Mouse (Mus musculus) embryo, embryonic 11.5 days (tissue): Measurements from ENCODE around the gene Myh7.
"Not testable (repeated sequence)": the region's sequence is repeated elsewhere in the genome, so short reads cannot be mapped to it uniquely, and the experiment has no call there.

Experiments used
- DNase-seq: peaks from one replicate; pipeline ENCODE4 v3.0.0-alpha.2; 2012; ENCODE audit warnings: low read depth, low spot score

Myh7 gene

DNA sequence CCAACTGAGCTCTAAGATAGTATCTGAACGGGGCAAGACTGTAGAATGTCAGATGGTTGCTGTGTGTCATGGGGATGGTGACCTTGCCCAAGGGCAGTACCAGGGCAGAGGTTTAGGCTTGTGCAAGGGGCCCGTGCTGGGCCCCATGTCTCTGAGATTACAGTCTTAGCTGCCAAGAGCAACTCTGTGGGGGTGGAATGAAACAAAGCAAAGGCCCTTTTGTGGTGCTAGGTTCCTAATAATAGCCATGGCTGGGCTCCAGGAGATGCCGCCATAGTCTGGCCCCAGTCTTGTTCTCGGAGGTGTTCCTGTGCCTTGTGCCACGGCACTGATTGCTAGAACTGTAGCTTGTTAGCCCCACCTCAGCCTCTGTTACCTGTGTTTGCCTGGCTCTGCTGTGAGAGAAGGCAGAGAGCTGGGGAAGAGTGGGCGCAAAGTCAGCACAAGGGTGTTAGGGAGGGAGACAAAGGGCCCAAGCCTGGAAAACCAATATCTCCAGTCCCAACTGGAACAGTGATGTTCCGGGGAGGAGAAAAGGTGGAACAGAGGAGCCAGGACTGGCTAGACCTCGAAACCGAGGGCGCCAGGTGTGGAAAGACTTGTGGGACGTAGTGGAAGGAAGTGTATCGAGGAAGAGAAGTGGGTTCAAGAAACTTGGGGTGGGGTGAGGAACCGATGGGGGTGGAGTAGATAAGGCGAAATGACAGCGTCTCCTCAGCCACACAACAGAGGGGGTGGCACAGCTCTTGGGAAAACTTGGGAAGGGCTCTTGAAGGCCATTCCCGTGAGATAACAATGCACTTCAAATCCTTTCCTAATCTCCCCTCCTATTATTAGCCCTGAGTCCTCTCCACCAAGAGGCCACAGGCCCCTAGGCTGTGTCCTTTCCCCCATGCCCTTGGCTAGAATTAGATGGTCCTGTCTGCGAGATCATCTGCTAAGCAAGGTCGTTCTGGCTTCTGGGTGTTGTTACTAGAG, 9.7 kb upstream of the Myh7 start:
- DNase-seq = no peak

DNA sequence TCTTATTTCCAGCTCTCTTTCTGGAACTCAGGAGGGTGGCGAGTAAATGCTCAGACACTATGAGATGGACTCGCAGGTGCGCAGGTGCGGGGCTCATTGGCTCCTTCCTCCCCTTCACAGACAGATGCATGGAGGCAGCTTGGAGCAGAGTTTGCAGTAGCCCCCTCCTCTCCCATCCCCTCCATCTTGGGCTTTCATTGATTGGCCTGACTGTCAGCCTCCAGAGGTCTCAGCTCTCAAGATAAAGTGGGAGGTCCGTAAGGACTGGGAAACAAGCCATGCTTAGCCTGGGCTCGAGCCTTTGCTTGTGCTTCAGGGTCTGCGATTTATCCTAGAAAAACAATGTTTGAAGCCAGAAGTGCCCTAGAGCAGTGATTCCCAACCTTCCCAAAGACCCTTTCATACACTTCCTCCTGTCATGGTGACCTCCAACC, 8.3 kb upstream of the Myh7 start:
- DNase-seq = no peak

DNA sequence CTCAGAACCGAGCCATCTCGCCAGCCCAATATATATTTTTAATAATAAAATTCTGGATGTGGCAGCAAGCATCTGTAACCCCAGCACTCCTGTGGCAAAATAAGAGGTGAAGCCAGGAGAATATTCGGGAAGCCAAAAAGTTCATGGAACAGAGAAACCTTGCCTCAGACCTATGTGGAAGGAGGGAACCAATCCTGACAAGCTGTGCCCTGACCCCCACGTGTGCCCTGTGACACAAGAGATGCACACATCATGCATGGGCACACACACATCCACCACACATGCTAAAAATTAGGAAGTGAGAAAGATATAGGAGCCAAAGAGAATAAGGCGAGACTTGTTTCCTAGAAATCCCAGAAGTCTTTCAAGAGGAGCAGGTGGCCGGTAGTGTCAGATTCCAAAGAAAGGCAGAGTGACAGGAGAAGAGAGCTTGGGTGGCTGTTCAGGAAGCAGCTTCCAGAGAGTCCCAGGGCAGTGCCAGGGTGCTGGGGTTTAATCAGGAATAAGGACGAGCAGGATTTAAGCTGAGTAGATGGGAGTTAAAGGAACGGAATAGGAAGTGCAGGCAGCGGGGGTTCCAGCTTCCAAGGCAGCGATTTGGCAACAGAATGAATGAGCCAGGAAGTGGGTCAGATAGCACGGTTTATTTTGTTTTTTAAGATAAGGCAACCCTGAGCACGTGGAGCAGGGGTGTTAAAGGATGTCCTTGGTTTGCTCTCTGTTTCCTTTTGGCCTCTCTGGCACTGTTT, 7.7 kb upstream of the Myh7 start:
- DNase-seq = no peak

DNA sequence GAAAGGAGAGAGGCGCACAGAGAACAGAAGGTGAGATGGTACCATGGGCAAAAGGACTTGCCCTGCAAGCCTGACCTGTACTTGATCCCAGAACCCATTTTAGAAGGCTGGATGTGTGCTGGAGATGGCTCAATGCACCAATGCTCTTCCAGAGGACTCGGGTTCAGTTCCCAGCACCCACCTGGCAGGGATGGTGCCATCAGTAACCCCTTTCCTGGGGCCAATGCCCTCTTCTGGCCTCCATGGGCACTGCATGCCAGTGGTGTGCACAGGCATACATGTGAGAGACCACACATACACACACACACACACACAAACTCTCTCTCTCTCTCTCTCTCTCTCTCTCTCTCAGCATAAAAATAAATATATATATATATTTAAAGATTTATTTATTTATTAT, 7.0 kb upstream of the Myh7 start:
- DNase-seq = no peak

DNA sequence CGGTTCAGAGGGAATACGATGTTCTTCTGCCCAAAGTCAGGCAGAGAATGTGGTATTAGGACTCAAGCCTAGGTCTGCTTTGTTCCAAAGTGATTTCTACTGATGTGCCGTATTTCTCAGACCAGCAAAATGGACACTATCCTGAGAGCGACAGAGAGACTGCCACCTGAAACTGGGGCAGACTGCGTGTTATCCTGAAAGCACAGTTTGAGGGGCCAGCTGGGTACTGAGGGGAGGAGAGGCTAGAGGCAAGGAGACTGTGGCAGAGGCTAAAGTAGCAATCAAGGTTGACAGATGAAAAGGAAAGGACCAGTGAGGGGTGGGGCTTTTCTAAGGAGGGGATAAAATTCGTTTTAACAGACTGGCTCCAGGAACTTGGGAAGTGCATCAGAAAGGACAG, 6.4 kb upstream of the Myh7 start:
- no peak for DNase-seq

DNA sequence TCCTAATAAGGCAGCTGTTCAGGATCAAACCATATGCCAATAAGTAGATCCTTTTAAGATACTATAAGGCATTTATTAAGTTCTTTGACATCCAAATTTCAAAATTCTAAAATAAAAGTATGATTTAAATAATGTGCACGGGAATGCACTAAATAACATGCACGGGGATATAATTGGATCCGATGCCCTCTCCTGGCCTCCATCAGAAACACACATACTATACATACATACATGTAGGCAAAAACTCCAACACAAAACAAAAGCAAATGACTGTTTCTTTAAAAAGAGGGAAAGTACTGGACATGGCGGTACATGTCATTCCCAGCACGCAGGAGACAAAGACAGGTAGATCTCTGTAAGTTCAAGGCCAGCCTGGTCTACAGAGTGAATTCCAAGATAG, 5.4 kb upstream of the Myh7 start:
- not testable (repeated sequence) for DNase-seq

GRCm38 (mm10) chr14:54998680-54999079, 4.3 kb upstream of the Myh7 start:
- DNase-seq = no peak

- DNase-seq = no peak
Observed at GRCm38 (mm10) chr14:54997297-54997696, 2.9 kb upstream of the Myh7 start.

GRCm38 (mm10) chr14:54996793-54997192, 2.4 kb upstream of the Myh7 start:
- no peak for DNase-seq

DNA sequence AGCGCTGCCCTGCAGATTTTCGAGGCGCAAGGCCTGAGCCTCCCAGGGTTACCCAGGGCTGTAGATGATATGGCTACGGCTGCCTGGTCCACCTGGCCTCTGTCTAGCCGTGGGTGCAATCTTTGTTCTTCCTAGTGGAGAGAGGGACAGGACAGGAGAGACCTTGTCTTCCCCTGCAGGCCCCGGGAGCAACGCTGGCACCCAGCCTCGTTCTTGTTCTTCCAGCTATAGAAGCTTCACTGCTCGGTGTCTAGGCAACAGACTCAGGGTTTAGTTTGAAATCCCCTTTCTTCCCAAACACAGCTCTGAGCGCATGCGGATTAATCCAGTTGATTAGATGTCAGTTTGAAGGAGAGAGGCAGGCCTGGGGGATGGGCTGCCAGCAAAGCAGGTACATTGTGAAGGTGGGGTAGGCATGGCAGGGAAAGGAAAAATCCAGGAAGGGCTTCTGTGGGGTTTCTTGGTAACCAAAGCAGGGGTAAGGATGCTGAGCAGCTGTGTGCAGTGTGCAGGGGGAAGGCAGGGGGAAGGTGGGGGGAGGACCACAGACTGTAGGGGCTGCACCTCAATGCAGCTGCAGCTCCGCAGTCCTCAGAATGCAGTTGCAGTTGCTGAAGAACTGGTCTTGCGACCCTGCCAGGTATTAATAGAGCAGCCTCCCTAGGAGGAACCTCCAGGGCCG, 1.2 kb upstream of the Myh7 start:
- no peak for DNase-seq

DNA sequence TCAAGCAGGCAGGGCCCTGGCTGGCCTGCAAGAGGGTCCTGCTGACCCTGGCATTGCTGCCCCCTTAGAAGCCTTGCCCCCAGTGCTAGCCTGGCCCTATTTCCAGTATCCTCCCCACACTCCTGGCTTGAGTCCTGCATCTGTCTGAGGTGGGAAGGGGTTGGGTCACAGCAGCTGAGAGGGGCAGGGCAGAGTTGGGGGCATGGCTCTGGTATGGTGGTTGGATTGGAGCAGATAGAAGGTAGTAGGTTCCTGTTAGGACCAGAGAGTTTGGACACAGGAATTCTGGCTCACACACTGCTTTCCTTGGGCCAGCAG, 402 bp upstream of the Myh7 start:
- no peak for DNase-seq

DNA sequence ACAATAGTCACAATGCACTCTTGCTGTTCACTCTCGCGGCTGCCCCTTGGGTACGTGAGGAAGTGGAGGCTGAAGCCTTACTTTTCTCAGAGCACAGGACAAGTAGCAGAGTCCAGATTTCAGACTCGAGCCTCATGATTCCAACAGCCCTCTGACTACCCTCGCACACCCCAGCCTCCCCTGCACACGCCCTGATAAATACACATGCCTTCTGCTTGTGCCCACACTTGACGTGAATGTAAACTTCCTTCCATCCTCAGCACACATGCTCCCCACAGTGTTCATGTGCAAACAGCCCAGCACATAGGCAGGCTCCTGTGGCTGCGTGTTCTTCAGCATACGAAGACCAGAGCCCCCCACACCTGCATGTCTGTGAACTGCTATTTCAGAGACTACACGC, 790 bp downstream of the Myh7 start:
- no peak for DNase-seq

DNA sequence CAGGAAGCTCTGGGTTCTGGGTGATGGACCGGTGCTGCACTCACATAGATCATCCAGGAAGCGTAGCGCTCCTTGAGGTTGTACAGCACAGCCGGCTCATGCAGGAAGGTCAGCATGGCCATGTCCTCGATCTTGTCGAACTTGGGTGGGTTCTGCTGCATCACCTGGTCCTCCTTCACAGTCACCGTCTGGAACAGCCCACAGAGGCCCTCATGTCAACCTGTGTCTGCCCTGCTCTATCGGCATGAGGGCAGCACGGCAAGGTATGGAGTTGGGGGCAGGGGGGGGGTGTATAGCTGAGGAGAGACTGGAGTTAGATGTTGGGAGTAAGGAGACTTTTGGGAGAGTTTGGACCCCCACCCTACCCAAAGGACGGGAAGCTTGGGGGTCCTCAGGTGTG, 2.2 kb downstream of the Myh7 start:
- no peak for DNase-seq

GRCm38 (mm10) chr14:54989886-54990441, 4.5 kb downstream of the Myh7 start:
- DNase-seq = no peak

DNA sequence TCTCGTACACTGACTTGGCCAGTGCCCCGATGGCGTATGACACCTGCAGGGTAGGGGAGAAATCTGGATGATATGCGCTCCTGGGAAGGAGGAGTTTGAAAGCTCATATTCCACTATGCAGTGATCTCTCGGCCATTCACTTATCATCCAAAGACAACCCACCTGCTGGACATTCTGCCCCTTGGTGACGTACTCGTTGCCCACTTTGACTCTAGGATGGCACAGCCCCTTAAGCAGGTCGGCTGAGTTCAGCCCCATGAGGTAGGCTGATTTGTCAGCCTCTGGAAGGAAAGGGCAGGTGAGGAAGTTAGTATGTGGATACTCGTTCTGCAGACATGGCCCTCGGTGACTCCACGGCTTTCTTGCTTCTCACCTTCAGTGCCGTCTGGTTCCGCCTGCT, 5.5 kb downstream of the Myh7 start:
- DNase-seq = no peak

GRCm38 (mm10) chr14:54988350-54988874, 6.0 kb downstream of the Myh7 start:
- DNase-seq = not testable (repeated sequence)

DNA sequence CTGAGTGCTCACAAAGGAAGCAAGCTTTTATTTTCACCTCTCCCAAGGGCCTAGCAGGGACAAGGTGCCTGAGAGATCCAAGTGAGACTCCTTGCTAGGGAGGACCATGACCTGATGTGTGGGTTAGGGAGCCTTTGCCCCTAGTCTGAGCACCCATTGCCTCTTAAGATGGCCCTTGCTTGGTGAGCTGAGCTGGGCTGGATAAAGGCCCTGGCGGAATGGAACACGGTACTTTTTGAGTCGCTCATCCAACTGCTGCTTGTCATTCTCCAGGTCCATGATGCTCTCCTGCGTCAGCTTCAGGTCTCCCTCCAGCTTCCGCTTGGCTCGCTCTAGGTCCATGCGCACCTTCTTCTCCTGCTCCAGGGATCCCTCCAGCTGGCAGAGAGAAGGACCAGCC, 12.5 kb downstream of the Myh7 start:
- no peak for DNase-seq

- DNase-seq = no peak
Observed at GRCm38 (mm10) chr14:54978664-54979063, 15.8 kb downstream of the Myh7 start.

GRCm38 (mm10) chr14:54976633-54977032, 17.8 kb downstream of the Myh7 start, which contains the start of gene Gm17428:
TSS of gene Gm17428 (plus strand) at chr14:54976933.
- no peak for DNase-seq

- DNase-seq = no peak
Observed at GRCm38 (mm10) chr14:54974068-54974791, 20.2 kb downstream of the Myh7 start.

- DNase-seq = not testable (repeated sequence)
Observed at GRCm38 (mm10) chr14:54972786-54973185, 21.6 kb downstream of the Myh7 start.
